Mouse (Mus musculus): ENCODE results near the gene Shank3. TPM values are rescaled to one million over a fixed set of nuclear protein-coding genes. Genes with fewer than 3 reads are reported as not detected.

The Shank3 gene
- polyA plus RNA-seq, 1 experiment from 2014 or later = 14.8 TPM

DNA sequence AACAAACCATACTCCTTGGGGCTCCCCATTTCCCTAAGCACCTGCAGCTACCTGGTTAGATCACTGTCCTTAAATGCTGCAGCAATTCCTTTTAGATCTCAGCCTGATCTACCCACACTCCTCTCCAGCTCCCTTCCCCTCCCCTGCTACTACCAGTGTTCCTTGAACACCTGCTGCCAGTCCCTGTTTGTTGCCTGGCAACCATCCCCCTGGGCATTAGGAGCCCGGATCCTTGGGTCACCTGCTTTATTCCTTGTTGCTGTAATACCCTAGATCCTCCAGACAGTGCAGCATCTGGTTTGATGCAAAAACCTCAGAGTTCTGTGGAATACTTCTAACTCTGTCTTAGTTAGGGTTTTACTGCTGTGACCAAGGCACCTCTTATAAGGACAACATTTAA, 34.4 kb upstream of the Shank3 start:
- H3K27ac ChIP-seq = peak overlapping the region; percentile 8

DNA sequence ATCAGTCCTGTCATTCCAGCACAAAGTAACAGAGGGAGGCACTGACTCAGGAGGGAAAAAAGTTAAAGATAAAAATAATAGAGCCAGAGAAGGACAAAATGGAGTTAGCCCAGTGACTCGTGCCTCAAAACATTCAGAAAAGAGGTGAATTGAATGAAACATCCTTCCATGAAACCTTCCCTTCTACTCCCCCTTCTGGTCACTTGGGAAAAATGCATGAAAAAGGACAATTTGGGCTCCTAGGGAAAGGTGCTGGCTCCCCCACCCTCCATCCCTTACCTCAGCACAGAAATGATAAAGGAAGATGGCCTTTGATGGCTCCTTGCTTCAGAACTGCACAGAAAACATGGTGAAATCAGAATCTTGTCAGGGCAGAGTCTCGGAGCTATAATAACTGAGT, 30.8 kb upstream of the Shank3 start:
- Histone ChIP-seq H3K9ac (replicated peaks) (no peak overlapping the region), H3K36me3 (peaks cover under 1% of the 10 kb centered on the region; the same call in 1 of the 2 replicates), H3K4me1 (replicated peaks) (peaks cover 11% of the 10 kb centered on the region), H3K4me3 (replicated peaks) (no peak overlapping the region), H3K9me3 (no peaks in the 10 kb centered on the region), H3K27me3 (no peaks in the 10 kb centered on the region), H3K27ac (no peak overlapping the region), H3K4me2 (replicated peaks) (no peak overlapping the region)
- ATAC-seq = no peak
- WGBS = 32% methylated on average over 2 of the region's 2 CpGs

More for the DNA sequence above, 34.4 kb upstream of the Shank3 start:
- Histone ChIP-seq H3K27me3 (no peaks in the 10 kb centered on the region), H3K9me3 (no peaks in the 10 kb centered on the region), H3K4me3 (replicated peaks) (no peak overlapping the region), H3K36me3 (peaks cover 34% of the 10 kb centered on the region), H3K9ac (replicated peaks) (no peak overlapping the region), H3K4me2 (replicated peaks) (no peak overlapping the region), H3K4me1 (replicated peaks) (peaks cover 11% of the 10 kb centered on the region)
- peak; percentile 73 for ATAC-seq
- WGBS = 0% methylated on average over 1 of the region's 1 CpGs

DNA sequence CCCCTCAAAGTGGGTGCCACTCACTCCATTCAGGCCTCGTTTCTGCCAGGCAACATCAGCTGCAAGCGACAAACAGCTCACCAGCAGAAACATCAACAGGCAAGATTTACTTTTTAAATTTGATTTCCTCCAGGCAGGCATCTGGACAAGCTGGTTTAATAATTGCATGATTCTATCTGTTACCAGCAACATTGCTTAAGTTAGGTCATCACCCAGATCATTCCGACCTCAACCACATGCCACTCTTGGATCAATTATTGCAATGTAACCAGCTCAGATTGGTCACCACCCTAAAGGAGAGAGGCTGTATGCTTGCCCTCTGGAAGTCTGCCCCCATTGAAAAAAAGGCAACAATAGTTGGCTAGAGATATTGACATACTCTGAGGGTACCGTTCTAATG, 27.9 kb upstream of the Shank3 start:
- no peaks in the 10 kb centered on the region for H3K36me3 ChIP-seq
- no peak overlapping the region for H3K27ac ChIP-seq
- H3K9ac ChIP-seq (replicated peaks) = no peak overlapping the region
- peaks cover 12% of the 10 kb centered on the region for H3K4me1 ChIP-seq (replicated peaks)
- no peak overlapping the region for H3K4me3 ChIP-seq (replicated peaks)
- no peaks in the 10 kb centered on the region for H3K27me3 ChIP-seq
- WGBS = 91% methylated on average over 4 of the region's 4 CpGs
- H3K9me3 ChIP-seq = no peaks in the 10 kb centered on the region
- ATAC-seq = no peak
- no peak overlapping the region for H3K4me2 ChIP-seq (replicated peaks)

DNA sequence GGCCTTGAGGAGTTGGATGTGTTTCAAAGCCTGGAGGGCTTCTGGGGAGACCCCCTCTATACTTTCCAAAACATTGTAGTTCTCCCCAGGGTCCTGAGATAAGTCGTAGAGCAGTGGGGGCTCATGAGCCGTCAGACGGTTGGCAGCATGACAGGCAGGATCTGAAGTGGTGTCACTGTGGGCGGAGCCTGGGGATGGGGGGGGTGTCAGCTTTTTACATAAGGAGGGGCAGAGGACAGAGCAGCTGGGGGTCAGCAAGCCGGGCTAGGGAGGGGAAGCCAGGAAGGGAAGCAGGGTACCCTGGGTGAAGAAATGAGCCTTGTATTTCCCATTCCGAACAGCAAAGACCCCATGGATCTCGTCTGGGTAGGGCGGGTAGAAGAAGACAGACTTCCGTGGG, 26.1 kb upstream of the Shank3 start:
- 82% methylated on average over 9 of the region's 9 CpGs for WGBS
- Histone ChIP-seq H3K27me3 (peaks cover 5% of the 10 kb centered on the region; the same call in 1 of the 2 replicates), H3K9ac (replicated peaks) (no peak overlapping the region)

DNA sequence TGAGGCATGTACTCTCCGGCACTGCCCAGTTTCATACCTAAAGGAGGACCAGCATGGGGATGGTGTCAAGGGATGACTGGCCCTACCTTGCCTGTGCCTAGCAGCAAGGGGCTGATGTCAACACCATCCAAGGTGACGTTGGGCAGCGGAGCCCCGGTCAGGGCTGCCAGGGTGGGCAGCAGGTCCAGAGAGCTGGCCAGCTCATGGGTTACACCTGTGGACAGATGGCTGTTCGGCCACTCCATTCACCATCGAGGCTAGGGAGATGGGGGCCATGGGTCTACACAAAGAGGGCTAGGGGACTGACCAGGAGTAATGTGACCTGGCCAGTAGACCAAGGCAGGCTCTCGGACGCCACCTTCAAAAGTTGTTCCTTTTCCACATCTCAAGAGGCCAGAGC, 25.5 kb upstream of the Shank3 start:
- peaks cover 5% of the 10 kb centered on the region; the same call in 1 of the 2 replicates for H3K27me3 ChIP-seq
- no peak overlapping the region for H3K27ac ChIP-seq
- no peaks in the 10 kb centered on the region for H3K9me3 ChIP-seq
- H3K4me3 ChIP-seq (replicated peaks) = no peak overlapping the region
- WGBS = 96% methylated on average over 8 of the region's 8 CpGs
- H3K9ac ChIP-seq (replicated peaks) = no peak overlapping the region
- ATAC-seq = no peak
- no peak overlapping the region for H3K4me2 ChIP-seq (replicated peaks)
- H3K4me1 ChIP-seq (replicated peaks) = peaks cover 17% of the 10 kb centered on the region
- no peaks in the 10 kb centered on the region for H3K36me3 ChIP-seq

More for the DNA sequence above, 26.1 kb upstream of the Shank3 start:
- peaks cover 17% of the 10 kb centered on the region for H3K4me1 ChIP-seq (replicated peaks)
- no peaks in the 10 kb centered on the region for H3K36me3 ChIP-seq
- H3K4me3 ChIP-seq (replicated peaks) = no peak overlapping the region
- H3K9me3 ChIP-seq = no peaks in the 10 kb centered on the region
- ATAC-seq = no peak
- H3K4me2 ChIP-seq (replicated peaks) = no peak overlapping the region
- no peak overlapping the region for H3K27ac ChIP-seq

DNA sequence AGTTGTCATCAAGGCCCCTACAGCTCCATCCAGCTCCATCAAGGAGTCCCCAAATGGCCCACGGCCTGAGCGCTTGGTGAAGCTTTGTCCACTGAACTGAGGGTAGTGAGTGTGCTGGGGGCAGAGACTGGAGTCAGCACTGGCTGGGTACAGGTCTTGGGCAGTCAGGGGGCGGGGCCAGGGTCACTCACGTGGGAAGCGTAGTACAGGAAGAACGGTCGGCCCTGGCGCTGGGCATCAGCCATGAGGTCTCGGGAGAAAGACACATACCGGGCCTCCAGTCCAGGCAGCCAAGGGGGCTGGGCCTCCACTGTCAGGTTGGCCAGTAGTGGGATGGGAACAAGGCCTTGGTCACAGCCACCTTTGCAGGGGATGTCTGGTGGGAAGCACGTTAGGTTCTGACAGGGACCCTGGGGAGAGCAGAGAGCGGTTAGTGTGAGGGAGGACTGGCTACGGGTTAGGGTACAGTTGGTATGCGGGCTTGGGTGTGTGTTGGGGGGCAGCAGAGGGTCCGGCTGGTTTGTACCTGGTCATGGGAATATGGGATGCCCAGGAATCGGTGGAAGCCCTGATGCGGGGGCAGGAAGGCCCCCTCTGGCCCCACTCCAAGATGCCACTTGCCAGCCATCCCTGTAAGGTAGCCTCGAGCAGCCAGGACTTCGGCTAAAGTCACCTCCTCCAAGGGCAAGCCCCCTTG, 24.7 kb upstream of the Shank3 start:
- H3K27me3 ChIP-seq = peaks cover 5% of the 10 kb centered on the region; the same call in 1 of the 2 replicates
- 95% methylated on average over 19 of the region's 19 CpGs for WGBS
- H3K27ac ChIP-seq = no peak overlapping the region
- peak overlapping the region; percentile 84 for H3K4me2 ChIP-seq (replicated peaks)
- peaks cover 17% of the 10 kb centered on the region for H3K4me1 ChIP-seq (replicated peaks)
- H3K9ac ChIP-seq (replicated peaks) = no peak overlapping the region
- no peak overlapping the region for H3K4me3 ChIP-seq (replicated peaks)
- ATAC-seq = no peak
- no peaks in the 10 kb centered on the region for H3K36me3 ChIP-seq
- no peaks in the 10 kb centered on the region for H3K9me3 ChIP-seq

DNA sequence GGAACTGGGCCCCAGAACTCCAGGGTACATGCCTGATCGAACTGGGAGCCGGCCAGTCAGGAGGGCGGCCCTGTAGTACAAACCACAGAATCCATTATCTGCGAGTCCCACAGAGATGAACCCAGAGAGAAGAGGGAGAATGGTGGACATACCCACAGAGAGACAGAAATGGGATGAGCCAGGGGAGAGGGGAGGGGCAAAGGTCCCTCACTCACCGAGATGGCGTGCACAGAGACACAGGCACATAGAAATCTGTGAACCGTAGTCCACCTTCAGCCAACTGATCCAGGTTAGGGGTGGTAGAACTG, 24.2 kb upstream of the Shank3 start:
- no peak; the same call in 1 of the 2 replicates for ATAC-seq

DNA sequence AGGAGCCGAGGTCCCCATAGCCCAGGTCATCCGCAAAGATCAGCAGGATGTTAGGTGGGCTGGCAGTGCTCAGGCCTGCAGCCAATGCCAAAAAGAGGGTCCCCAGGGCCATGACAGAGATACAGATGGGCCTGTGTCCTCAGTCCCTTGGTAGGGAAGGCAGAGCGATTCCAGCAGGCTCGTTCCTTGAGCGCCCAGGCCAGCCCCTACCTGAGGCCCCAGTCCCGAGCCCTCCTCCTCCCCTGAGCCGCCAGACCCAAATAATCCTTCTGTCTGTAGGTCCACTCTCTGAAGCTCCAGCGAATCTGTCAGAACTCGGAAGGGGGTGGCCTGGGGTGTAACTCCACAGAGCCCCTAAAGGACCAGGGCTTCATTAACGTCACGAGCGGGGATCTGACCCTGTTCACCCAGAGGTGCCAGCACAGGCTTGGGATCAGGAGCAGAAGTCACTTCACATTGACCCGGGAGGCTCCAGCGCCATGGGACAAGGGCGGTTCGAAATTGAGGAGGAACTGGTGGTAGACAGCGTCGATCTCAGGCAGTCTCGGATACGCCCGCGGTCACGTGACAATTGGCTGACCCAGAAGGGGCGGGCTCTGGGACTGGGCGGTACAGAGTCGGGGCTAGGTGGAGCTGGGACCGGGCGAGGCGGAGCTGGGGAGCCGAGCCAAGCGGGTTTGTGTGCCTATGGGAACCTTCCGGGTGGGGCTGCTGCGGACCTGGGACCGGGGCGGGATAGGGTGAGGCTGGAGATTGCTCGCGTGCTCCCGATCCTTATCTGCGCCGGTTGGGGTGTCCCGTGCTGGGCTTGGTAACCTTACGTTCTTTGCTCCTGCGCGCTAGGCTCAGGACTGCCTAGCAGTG, 23.6 kb upstream of the Shank3 start:
- Histone ChIP-seq H3K36me3 (no peaks in the 10 kb centered on the region), H3K27me3 (peaks cover 5% of the 10 kb centered on the region; the same call in 1 of the 2 replicates), H3K9me3 (no peaks in the 10 kb centered on the region), H3K4me3 (replicated peaks) (peak overlapping the region; percentile 62), H3K27ac (peak overlapping the region; percentile 77), H3K4me2 (replicated peaks) (peak overlapping the region; percentile 84), H3K9ac (replicated peaks) (peak overlapping the region; percentile 70), H3K4me1 (replicated peaks) (peaks cover 17% of the 10 kb centered on the region)
- peak; percentile 98 for ATAC-seq
- WGBS = 9% methylated on average over 44 of the region's 44 CpGs

More for the DNA sequence above, 24.2 kb upstream of the Shank3 start:
- Histone ChIP-seq H3K4me2 (replicated peaks) (peak overlapping the region; percentile 84), H3K27ac (no peak overlapping the region), H3K27me3 (peaks cover 5% of the 10 kb centered on the region; the same call in 1 of the 2 replicates), H3K4me1 (replicated peaks) (peaks cover 17% of the 10 kb centered on the region), H3K9ac (replicated peaks) (peak overlapping the region; percentile 70), H3K36me3 (no peaks in the 10 kb centered on the region), H3K9me3 (no peaks in the 10 kb centered on the region), H3K4me3 (replicated peaks) (peak overlapping the region; percentile 62)
- 87% methylated on average over 7 of the region's 7 CpGs for WGBS

DNA sequence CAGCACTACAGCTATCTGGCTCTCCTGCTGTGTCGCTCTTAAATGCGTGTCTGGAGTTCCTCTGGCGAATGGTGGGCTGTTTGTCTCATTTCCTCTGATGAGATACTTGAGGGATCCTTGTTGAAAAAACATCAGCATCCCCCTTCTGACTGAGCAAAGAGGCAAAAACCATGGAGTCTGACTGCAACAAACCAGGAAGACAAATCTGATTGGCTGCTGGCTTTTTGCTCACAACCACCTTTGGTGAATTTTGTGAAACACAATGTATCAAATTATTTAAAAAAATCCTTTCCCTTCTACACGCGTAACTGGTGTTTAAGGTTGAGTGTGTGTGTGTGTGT, 23.0 kb upstream of the Shank3 start:
- no peaks in the 10 kb centered on the region for H3K36me3 ChIP-seq
- peak overlapping the region; percentile 70 for H3K9ac ChIP-seq (replicated peaks)
- no peaks in the 10 kb centered on the region for H3K9me3 ChIP-seq
- peak overlapping the region; percentile 84 for H3K4me2 ChIP-seq (replicated peaks)
- 9% methylated on average over 5 of the region's 5 CpGs for whole genome bisulfite sequencing
- H3K4me3 ChIP-seq (replicated peaks) = peak overlapping the region; percentile 62
- peaks cover 17% of the 10 kb centered on the region for H3K4me1 ChIP-seq (replicated peaks)
- ATAC-seq = no peak
- H3K27ac ChIP-seq = peak overlapping the region; percentile 77
- peaks cover 5% of the 10 kb centered on the region; the same call in 1 of the 2 replicates for H3K27me3 ChIP-seq

DNA sequence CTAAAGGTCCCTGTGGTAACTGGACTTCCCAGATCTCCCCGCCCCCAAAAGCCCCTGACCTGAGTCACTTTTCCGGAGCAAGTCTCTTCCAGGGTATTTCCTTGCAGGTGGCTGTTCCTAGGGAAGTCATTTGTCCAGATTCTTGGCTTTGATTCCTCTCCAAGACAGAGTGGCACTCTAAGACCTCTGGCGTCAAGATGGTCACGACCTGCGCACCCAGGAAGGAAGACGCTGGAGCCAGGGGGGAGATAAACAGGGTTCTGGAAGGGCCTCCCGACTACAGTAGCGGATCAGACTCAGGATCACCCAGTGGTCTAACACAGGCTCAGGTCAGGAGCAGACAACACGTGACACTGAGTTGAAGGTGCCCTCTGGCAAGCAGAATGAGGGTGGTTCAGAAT, 22.3 kb upstream of the Shank3 start, which contains the start of gene Arsa:
Gene Arsa, minus strand, starts transcription at position 335 of the 401 bp plus-strand sequence.
- Histone ChIP-seq H3K9me3 (peaks cover 3% of the 10 kb centered on the region; the same call in 1 of the 2 replicates), H3K27ac (peak within 1 kb of the TSS; percentile 77), H3K9ac (replicated peaks) (peak within 1 kb of the TSS; percentile 70), H3K4me1 (replicated peaks) (peaks cover 17% of the 10 kb centered on the region), H3K4me2 (replicated peaks) (peak within 1 kb of the TSS; percentile 84), H3K4me3 (replicated peaks) (peak within 1 kb of the TSS; percentile 62), H3K27me3 (peaks cover 5% of the 10 kb centered on the region; the same call in 1 of the 2 replicates), H3K36me3 (no peaks in the 10 kb centered on the region)
- no peak for ATAC-seq
- WGBS = 35% methylated on average over 9 of the region's 9 CpGs

DNA sequence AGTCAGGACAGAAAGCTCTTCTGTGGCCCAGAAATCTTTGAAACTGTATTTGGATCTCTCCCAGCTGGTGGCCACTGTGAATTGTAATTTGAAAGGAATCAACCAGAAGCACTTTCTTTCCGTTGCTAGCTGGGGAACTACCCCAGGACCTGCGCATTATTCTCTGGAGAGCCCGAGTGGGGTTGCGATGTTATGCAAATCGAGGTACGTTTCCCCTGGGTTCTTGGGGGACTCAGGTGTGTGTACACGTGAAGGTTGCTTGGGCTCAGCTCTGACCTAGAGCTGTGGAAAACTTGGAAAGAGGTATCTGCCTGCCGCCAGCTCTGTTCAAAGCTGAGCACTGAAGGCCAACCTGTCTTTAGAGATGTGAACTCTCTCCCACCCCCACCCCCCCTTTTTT, 21.6 kb upstream of the Shank3 start:
- H3K27me3 ChIP-seq = peaks cover 5% of the 10 kb centered on the region; the same call in 1 of the 2 replicates
- H3K4me2 ChIP-seq (replicated peaks) = no peak overlapping the region
- H3K4me3 ChIP-seq (replicated peaks) = no peak overlapping the region
- no peak overlapping the region for H3K9ac ChIP-seq (replicated peaks)
- H3K27ac ChIP-seq = no peak overlapping the region
- H3K4me1 ChIP-seq (replicated peaks) = peaks cover 17% of the 10 kb centered on the region
- H3K36me3 ChIP-seq = no peaks in the 10 kb centered on the region
- H3K9me3 ChIP-seq = peaks cover 3% of the 10 kb centered on the region; the same call in 1 of the 2 replicates
- no peak for ATAC-seq
- 46% methylated on average over 8 of the region's 8 CpGs for WGBS

DNA sequence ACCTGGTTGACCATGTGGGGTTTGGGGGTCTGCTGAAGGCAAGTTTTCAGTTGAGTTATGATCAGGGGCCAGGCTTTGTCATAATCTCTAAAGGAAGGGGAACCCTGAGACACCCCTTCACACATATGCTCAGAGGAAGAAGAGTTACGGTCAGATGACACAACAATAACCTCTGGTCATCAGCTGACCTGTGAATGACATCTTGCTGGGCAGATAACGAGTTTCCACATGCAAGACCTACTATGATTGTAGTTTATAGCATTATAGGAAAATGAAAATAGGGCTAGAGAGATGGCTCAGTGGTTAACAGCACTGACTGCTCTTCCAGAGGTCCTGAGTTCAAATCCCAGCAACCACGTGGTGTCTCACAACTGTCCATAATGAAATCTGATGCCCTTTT, 20.8 kb upstream of the Shank3 start:
- Histone ChIP-seq H3K27me3 (peaks cover 5% of the 10 kb centered on the region; the same call in 1 of the 2 replicates), H3K36me3 (no peaks in the 10 kb centered on the region), H3K9ac (replicated peaks) (no peak overlapping the region), H3K4me1 (replicated peaks) (peaks cover 17% of the 10 kb centered on the region), H3K27ac (no peak overlapping the region), H3K4me3 (replicated peaks) (no peak overlapping the region), H3K9me3 (peaks cover 3% of the 10 kb centered on the region; the same call in 1 of the 2 replicates), H3K4me2 (replicated peaks) (no peak overlapping the region)
- 83% methylated on average over 3 of the region's 3 CpGs for WGBS
- ATAC-seq = no peak

All from midbrain, embryonic 13.5 days (tissue).